Mouse (Mus musculus) cerebellum, adult 18-20 months (tissue): ENCODE data around the gene Ace3.
A peak's percentile ranks its signal among the peaks of the same experiment; 100 is the strongest.

Experiments used
- DNase-seq, 2 experiments: peaks; one replicate each; pipeline ENCODE4 v3.0.0; 2021

Ace3 gene

DNA sequence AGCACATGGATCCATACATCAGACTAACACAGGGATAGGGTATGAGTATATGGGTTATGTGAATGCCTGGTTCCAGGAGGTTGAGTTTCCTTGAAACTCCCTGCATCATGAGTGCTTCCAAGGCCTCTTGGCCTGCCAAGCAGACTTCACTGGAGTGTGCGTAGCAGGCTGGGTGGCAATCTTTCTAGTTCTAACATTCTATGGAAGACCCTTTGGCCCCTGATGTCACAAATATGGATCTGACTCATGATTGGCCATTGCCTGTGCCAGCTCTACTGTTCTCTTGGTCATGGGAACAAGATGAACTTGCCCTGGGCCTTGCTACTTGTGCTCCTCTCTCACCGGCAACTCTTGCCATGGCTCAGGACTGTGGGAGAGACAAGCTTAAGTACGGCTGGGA, at the start of gene Ace3:
Ace3 (plus strand) TSS at position 301 of the 400 bp plus-strand sequence.
- DNase-seq = no peak

DNA sequence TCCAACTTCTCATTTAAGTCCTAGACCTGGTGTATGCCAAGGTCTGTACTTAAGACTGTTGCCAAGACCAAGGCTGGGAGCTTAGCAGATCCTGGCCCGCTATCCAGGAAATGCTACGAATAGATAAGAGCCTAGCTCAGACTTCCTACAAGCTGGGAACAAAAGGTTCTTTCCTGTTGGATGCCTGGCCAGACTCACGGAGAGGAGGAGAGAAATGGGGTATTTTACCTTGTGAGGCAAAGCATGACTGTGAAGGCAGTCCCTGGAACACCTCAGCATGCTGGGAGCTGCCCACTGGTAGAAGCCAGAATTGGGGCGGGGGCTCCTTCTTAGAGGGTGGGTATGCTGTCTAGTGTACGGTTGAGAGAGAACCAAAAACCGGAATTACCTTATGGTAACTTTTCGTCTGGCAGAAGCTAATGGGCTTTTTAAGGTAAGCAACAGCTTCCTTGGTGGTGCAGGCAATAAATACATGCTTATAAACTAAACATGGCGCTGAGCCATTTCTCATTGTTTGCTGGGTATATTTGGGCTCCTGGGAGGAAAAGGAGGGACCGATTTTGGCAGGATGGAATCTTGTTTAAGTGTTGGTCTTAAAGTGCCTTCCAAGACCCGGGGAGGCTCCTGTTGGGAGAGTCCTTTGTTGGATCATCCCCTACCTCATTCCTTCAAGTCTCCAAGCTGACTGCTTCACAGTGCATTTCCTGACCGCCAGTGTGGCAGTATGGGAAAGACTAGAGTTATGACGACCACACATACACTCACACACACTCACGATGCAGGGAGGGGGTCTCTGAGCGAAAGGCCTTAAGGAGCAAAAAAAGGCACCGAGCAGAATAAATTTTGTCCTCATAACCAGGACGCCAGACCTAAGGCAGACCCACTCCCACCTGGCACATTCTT, 49.5 kb upstream of the Ace3 start:
- DNase-seq = no peak

DNA sequence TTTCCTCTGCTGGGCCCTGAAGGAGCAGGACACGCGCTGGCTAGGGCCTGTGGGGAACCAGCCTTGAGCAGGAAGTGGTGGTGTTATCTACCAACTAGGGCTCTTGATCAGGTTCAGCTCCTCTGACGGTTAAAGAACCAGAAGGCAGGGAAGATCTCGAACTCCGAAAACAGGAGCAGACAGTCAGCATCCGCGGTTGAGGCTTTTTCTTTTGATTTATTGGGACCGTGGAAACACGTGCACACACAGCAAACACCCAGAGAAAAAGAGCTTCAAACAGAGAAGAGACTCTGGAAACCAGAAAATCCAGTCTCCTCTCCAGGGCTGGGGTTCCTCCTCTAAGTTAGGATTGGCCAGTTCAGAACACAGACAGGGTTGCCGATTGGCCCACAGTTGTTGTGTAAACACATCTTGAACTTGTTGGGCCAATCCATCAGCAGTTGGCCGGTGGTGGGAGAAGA, 47.8 kb upstream of the Ace3 start:
- no peak for DNase-seq

DNA sequence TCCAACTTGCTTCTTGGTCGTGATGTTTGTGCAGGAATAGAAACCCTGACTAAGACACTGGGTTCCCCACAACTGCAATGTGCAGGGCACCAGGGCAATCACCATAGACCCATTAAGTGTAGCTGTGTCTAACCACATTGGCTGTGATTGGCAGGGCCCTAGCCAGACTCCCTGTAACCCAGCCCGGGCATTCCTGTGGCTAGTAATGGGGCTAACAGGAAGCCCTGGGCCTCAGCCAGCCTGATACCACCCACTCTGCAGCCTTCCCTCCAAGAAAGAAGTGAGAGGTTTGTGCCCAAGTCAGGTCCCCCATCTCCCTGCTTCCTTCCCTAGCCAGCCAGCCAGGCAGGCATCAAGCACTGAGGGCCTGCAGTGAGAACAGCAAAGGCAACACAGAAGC, 46.2 kb upstream of the Ace3 start:
- no peak for DNase-seq

DNA sequence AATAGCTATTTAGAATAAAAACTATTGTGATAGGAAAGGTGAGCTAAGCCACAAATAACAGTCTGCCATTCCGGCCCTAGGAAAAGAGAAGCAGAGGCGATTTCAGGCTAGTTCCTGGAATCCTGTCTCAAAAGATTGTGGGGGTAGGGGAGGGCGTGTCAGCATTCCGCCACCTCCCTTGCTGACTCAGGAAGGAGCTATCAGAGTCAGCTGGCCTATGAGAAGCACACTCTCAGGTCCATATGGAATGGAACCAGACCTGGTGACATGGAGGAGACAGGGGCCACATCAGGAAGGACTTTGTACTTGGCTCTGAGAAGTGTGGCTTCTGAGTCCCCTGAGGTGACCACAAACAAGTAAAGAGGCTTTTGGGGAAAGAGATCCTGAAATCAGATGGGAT, 44.0 kb upstream of the Ace3 start:
- no peak for DNase-seq

DNA sequence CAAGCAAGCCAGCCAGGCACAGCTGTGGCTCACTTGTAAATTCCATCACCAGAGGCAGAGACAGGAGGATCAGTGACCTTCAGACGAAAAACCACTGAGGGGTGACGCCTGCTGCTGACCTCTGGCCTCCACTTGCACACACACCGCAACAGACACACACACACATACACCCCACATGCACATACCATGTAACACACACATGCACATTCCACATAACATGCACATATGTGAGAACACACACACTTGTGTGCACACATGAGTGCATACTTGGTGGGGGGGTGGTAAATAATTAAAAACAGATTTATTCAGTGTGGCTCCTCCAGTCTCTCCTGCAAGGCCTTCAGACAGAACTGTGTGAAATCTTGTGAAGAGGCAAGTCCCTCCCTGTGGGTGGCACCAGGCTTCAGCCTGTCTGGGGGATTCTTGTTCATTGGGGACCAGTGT, 42.9 kb upstream of the Ace3 start:
- DNase-seq = no peak

DNA sequence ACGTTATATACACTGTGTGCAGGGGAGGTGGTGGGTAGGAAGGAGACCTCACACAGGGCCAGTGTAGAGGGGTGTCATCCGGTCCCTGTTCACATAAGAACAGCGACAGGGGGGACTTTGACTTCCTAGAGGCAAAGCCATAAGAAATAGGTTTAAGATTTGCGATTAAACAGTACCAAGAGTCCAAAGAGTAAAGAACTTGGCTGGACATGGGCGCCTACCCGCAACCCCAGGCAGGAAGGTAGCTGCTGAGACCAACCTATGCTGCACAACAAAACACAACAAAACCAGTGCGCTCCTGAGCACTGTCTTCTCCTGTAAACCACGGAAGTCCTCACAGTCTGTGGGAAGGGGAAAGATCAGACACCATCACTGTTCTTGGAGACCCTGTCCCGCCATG, 42.4 kb upstream of the Ace3 start:
- no peak for DNase-seq

DNA sequence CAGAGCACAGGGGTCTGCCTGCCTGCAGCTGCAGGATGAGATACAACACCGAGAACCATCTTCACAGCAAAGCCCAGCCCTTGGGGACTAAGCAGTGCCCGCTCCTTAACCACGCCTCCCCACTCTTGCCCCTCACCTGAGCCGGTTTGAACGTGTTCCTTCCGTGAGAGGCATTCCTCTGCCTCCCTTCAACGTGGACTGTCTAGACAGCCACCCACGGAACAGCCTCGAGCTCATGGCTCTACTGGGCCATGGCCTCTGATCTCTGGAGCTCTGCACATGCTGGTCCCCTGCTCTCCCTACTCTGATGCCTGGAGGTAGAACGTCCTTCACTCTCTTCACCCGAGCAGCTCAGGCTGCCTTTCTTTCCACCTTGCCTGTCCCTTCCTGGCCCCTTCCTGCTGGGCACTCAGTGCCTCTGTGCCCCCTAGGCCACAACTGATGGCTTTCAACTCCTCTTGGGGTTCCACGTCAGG, 41.5 kb upstream of the Ace3 start, which contains the start of gene Cyb561:
Cyb561 (minus strand) TSS at position 426 of the 476 bp plus-strand sequence.
- DNase-seq = no peak

DNA sequence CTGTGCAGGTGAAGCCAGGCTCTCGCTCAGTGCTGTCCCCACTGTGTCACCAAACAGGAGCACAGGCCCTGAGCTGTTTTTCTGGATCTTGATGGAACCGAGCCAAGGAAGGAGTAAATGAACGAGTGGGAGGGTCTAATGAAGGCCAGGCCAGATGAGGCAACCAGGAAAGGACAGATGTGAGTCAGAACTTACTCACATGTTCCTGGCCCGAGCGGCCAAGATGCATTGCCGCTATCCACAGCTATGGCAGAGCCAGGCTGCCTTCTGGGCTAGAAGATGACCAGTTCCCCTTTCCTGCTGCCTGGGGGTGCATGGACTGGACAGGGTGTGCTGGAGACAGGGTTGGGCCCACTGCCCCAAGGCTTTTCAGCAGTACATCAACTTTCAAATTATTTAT, 41.1 kb upstream of the Ace3 start:
- DNase-seq = no peak

DNA sequence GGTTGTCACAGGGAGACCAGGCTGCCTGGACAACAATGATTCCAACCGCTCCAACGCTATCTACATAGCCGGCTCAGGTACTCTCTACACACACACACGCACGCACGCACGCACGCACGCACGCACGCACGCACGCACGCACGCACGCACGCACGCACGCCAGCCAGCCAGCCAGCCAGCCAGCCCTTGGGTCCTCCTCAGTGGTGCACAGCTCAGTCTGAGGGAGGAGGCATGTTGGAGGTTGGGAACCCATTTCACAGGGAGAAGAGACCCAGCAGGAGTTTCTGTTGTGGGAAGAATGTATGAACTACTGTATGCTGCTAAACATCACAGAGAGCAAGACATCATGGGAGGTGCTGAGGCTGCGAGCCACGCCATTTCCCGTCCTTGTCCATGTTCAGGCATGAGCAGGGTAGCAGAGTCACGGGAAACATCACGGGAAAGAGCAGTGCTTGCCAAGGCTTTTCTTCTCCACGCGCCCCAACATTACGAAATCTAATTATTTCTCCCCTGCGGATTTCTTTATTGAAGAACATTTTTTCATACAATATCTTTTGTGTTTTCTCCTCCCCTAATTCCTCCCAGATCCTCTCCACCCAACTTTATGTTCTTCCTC, 38.6 kb upstream of the Ace3 start:
- DNase-seq = no peak

DNA sequence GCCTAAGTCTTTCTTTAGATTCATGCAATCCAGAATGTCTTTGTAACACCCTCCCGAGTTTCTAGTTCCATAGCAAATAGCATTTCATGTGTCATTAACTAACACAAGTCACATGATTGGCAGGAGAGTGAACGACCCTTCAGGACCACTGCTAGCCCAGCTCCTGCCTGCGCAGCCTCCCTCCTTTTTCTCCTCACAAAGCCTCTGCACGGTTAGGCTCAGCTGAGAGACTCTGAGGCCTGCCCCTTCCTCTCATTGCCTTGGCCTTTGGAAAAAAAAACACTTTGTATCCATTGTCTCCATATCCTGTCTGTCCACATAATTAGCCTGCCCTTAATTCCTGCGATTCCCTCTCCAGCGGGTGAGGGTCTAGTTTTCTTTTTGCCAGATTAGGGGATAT, 37.0 kb upstream of the Ace3 start:
- DNase-seq = no peak

DNA sequence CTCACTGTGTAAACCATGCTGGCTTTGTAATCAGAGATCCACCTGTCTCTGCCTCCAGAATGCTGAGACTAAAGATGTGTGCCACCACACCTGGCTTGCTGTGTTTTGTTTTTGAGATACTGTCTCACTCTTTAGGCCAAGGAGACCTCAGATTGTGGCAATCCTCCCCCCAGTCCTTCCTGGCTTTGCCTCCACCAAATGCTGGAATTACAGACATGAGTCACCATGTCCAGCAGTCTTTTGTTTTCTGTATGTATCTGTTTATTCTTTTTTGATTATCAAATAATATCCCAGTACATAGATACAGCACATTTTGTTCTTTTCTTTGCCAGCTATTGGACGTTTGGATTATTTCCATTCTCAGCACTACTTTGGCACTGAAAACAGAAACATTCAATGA, 35.9 kb upstream of the Ace3 start:
- DNase-seq = no peak

DNA sequence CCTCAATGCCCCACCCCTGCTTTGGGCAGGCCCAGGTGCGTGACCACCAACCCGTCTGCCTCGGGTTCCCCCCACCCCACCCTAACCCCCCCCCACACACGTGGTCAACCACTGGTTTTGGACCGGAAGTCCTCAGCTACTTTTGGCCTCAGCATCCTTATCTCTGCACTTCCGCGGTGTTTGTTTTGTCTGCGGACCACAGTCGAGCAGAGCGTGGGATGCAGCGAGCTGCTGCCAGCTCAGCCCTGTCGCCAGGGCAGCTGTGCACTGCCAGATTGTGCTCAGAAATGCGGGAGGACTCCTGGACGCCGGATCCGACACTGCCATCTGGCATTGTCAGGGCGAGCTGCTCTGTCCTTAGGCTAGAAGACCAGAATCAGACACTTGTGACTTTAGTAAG, 35.1 kb upstream of the Ace3 start:
- DNase-seq = peak; percentile 21 to 31

DNA sequence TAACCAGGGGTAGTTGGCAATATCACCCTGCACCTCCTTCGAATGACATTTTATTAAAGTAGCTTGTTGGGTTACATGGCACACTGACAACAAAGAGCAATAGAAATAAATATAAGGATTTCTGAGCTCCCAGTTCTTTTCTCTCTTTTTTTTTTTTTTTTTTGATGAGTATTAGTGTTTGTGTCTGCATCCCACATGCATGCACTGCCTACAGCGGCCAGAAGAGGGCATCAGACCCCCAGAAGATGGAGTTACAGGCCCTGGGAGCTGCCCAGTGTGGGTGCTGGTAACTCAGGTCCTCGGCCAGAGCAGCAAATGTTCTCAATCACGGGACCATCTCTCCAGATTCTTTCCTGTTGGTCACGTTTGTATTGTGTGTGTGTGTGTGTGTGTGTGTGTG, 29.8 kb upstream of the Ace3 start:
- no peak for DNase-seq

DNA sequence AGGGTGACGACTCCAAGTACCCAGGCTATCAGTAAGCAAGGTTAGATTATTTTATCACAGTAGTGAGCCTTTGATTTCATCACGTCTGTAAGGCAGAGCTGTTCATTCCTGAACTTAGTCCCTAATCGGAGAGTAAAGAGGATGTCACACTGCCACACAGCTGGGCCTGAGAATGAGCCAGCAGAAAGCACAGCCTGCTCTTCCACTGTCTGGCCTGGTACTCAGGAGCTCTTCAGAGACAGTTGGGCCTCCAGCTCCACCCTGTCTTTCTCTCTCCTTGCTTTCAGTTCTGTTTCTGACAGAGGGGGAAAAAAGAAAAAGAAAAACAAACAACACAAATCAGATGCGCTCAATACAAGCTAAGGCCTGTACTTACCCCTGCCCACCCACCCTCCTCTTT, 28.2 kb upstream of the Ace3 start:
- no peak for DNase-seq

DNA sequence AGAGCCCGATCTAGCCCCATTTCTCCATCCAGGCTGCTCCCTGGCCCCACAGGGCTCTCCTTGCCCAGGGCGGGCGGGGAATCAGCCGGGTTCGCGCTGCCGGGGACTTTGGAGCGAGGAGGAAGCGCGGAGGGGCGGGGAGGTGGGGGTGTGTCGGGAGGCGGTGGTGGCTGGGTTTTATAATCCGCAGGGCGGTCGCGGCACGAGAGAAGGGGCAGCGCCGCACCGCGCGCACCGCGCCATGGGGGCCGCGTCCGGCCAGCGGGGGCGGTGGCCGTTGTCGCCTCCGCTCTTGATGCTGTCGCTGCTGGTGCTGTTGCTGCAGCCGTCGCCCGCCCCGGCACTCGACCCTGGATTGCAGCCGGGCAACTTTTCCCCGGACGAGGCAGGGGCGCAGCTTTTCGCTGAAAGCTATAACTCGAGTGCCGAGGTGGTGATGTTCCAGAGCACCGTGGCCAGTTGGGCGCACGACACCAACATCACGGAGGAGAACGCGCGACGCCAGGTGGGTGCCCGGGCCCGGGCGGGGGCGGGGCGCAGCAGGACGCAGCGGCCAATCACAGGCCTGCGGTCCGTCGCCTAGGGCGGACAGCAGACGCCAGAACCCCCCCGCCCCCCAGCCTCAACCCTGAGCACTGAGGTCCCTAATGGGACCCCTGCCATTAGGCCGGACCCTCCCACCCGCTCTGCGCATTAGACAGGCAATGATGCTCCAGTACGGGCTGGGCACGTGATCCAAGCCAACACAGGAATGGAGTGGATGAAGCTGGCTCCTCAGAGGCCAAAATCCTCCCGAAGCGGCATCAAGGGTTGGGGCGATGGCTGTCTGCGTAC, 26.5 kb upstream of the Ace3 start, which contains the start of gene Ace:
Ace (plus strand) TSS at position 205 of the 834 bp plus-strand sequence.
- DNase-seq = peak in 1 of 2 experiments; percentile 28

DNA sequence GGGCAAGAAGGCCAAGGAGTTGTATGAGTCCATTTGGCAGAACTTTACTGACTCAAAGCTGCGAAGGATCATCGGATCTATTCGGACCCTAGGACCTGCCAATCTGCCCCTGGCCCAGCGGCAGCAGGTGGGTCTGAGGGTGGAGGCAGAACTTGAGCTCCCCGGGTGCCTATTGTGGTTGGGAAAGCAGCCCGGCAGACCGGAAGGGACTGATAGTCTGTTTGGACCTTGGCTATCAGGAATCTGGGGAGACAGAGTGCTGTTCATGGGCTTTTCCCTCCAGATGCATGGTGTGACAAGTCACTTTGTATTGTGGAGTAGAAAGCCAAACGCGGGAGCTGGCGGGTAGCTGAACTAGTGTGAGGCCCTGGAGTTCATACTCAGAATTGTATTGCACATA, 25.5 kb upstream of the Ace3 start:
- no peak for DNase-seq

DNA sequence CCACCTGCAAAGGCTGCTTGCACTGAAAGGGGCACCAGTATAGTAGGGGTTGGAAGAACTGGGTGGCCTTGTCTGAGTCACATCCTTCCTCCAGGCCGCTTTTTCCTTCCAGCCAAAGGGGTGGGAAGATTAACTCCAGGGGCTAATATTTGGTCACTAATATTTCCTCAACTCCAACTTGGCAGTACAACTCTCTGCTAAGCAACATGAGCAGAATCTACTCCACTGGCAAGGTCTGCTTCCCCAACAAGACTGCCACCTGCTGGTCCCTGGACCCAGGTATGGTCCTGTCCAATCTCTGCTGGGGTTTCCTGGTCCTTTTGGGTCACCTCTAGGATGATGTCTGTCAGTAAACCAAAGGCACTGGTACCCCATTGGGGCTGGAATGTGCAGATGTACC, 25.0 kb upstream of the Ace3 start:
- DNase-seq = peak in 1 of 2 experiments; percentile 36

DNA sequence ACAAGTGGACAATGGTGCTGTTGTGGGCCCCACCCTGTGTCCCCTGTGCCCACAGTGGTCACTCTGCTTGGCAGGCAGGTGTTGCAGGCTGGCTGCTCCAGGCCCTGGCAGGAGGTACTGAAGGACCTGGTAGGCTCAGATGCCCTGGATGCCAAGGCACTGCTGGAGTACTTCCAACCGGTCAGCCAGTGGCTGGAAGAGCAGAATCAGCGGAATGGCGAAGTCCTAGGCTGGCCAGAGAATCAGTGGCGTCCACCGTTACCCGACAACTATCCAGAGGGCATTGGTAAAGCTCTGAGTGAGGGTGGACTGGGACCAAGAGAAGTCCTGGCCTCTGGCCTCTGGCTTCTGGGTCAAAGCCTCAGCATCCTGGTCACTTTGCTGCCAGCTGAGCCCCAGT, 19.9 kb upstream of the Ace3 start:
- peak; percentile 58 to 68 for DNase-seq

DNA sequence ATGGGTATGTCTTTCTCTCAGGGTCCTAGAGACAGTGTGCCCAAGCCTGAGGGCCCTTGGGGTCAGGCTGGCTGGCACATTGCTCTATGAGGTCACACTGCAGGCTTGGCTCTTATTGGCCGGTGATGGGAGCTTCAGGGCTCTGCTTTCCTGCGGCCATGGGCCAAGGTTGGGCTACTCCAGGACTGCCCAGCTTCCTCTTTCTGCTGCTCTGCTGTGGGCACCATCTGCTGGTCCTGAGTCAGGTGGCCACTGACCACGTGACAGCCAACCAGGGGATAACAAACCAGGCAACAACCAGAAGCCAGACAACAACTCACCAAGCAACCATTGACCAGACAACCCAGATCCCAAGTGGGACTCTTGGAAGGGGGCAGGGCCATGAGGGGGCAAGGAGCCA, 19.4 kb upstream of the Ace3 start:
- peak; percentile 56 to 70 for DNase-seq

DNA sequence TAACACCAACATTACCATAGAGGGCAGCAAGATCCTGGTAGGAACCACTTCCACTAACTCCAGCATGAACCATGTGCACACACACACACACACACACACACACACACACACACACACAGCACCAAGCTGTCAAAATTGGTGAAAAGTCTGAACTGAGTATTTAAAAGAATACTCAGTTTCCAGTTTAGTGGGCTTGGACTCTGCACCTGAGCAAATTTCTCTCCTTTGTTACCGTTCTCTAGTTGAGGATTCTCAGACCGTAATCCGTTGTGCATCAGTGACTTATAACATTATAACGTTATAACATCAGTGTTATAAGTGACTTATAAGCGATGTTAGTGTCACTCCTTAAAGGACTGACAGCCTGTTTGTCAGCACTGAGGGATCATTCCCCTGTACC, 18.8 kb upstream of the Ace3 start:
- DNase-seq = no peak

DNA sequence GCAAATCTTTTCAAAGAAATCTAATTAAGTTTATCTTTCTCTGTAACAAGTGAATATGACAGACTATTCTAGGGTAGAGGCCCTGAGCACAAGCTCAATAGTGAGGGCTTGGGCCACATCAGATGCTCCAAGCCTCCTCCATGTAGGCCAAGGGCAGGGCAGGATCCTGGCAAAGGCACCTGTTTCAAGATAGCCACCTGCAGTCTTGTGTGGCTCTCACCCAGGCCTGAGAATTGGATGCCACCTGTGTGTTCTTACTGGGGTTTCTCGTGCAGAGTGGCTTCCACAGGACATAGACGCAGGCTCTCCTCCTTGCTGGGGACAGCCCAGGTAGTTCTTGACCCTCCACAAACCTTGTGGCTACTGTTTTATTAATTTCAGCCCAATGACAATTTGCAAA, 16.2 kb upstream of the Ace3 start:
- DNase-seq = peak; percentile 52 to 57

DNA sequence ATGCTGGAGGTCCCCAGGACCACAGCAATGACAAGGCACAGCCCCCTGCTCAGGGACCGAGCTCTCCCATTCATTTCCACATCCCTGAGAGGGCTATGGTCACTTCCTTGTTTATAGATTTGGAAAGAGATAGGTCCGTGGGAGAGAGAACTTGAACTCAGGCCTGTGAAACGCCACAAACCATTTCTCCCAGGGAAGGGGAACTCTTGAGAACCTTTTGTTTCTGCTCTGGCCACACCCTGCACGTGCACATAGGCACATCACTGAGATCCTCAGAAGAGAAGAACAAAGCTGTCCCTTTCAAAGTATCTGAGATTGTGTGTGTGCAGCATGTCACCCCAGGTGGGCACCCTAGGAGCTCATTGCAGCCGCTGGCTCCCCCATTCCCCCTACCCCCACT, 15.8 kb upstream of the Ace3 start:
- no peak for DNase-seq
